Mouse (Mus musculus): ENCODE measurements at regions not wholly inside any gene's neighbourhood (a gene's known extent, or its start where the extent isn't known, plus 50 kb on each side); places are given as distances from the start of the nearest gene placed in this dataset.
A peak's percentile ranks its signal among the peaks of the same experiment; 100 is the strongest.

GRCm38 (mm10) chr13:48717036-48717435 is 54.2 kb downstream of the Barx1 start:
- no peak for DNase-seq (ENCODE audit: low read depth, low spot score)

DNA sequence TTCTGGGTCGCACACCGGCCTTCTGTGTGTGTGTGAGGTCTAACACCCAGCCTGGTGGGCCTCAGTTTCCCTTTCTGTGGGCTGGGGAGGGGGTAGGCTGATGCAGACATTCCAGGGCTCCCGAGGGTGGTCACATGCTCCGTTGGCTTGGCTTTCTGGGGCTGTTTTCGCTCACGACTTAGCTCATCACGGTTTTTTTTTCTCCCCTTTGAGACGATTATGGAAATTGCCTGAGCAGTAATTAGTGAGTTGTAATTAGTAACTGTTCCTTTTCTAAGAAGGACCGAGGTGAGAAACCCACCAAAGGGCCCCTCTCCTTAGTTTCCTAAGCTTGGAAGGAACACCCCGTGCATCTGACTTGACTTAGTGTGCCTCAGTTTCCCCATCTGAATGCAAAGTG is 54.7 kb downstream of the Barx1 start:
- no peak for DNase-seq (ENCODE audit: low read depth, low spot score)

GRCm38 (mm10) chr13:48723676-48724075 is 60.9 kb downstream of the Barx1 start:
- DNase-seq (ENCODE audit: low read depth, low spot score): no peak

DNA sequence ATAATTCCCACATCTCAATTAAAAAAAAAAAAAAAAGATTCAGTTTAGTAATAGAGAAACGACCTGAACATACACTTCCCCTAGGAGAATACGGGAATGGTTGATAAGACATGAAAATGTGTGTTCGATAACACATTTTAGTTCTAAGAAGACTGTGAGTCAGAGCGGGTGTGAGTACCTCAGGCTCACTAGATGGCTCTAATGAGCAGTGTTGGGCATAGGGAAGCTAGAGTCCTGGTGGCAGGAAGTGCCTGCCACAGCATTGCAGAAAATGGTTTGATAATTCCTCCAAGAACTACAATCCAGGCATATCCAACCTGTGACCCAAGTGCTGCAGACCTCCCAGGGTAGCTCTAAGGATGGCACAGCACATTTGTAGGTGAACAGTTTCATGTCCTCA is 63.6 kb downstream of the Barx1 start:
- DNase-seq (ENCODE audit: low read depth, low spot score): peak; percentile 9

- DNase-seq (ENCODE audit: low read depth, low spot score): no peak
These were observed 68.5 kb downstream of the Barx1 start for GRCm38 (mm10) chr13:48731046-48731996.

- no peak for DNase-seq (ENCODE audit: low read depth, low spot score)
These were observed 69.5 kb downstream of the Barx1 start for GRCm38 (mm10) chr13:48732168-48732841.

DNA sequence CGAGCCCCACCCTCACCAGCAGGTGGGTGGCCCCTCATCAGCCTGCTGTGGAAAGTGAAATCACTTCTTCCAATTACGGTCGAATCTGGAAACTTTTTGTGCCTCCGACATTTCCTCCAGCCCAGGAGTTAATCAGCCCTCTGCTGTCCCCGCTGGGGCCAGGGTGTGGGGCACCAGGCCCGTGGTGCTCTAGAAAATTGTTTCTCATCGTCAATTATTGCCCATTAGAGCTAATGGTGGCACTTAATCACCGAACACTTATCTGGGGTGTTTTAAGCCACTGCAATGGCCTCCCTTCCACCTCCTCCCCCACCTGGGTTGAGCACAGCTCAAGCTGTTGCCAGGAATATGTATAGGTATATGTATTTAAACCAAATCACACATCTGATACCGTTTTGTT is 72.2 kb downstream of the Barx1 start:
- no peak for DNase-seq (ENCODE audit: low read depth, low spot score)

DNA sequence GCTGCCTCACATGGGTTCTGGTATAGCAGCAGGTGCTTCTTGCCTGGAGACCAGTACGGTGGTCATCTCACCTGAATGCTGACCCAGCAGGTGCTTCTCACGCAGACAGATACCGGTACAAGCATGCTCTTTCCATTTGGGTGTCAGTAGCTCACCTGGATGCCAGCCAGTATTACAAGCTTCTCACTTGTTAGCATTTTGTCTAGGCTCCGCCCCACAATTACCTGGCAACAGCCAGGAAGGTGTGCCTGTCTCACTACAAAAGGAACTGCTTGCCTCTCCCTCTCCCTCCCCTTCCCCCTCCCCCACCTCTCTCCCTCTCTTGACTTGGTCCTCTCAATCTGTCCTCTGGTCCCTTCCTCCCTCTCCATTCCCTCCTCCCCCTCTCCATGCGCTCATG is 82.8 kb downstream of the Barx1 start:
- no peak for DNase-seq (ENCODE audit: low read depth, low spot score)

DNA sequence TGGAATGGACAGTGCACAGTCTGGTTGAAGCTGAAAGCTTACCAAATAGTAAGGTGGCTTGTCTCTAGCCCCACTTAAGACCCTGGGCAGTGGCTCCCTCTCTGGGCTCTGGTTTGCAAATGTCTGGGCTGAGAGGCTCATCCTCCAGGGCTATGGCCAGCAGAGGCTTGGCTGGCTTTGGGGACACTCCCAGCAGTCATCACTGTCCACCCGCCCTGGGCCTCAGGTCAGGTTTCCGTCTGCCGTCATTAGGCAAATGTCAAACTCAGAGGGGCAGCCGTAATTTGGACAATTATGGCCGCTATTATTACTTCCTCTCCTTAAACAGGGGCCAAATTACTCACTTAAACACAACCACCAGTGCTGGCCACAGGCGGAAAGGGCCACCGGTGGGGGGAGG is 83.5 kb downstream of the Barx1 start:
- no peak for DNase-seq (ENCODE audit: low read depth, low spot score)

Data from telencephalon, adult 2 months (tissue).